Mouse (Mus musculus) forebrain, embryonic 13.5 days (tissue): ENCODE results near the gene Pctp. TPM values are rescaled to one million over a fixed set of nuclear protein-coding genes. Genes with fewer than 3 reads are reported as not detected.
A peak's percentile ranks its signal among the peaks of the same experiment; 100 is the strongest.

ENCODE experiments used
- ATAC-seq: fragments of 200-750 bp; cut with Nextera tagmentation; 2 replicates; pipeline ENCODE4 v1.8.0; 2017
- H3K27ac ChIP-seq: fragments of 300-500 bp; sonication (generic); 2 replicates; pipeline ENCODE4 v1.5.1; 2015; ENCODE audit warnings: inconsistent platforms, mild to moderate bottlenecking, moderate library complexity
- H3K27me3 ChIP-seq: fragments of 300-500 bp; sonication (generic); 2 replicates; pipeline ENCODE4 v1.6.1; 2015; ENCODE audit warnings: mild to moderate bottlenecking, inconsistent platforms
- H3K36me3 ChIP-seq: fragments of 300-500 bp; sonication (generic); 2 replicates; pipeline ENCODE4 v1.6.1; 2015; ENCODE audit warnings: mild to moderate bottlenecking, inconsistent platforms; ENCODE audit not compliant: poor library complexity, severe bottlenecking
- H3K4me1 ChIP-seq: fragments of 300-500 bp; sonication (generic); 2 replicates; pipeline ENCODE4 v1.6.1; 2015; ENCODE audit warnings: inconsistent platforms
- H3K4me2 ChIP-seq: fragments of 300-500 bp; sonication (generic); 2 replicates; pipeline ENCODE4 v1.6.1; 2015; ENCODE audit warnings: inconsistent platforms, mild to moderate bottlenecking, moderate library complexity
- H3K4me3 ChIP-seq: fragments of 300-500 bp; sonication (generic); 2 replicates; pipeline ENCODE4 v1.5.1; 2015; ENCODE audit warnings: mild to moderate bottlenecking, inconsistent platforms
- H3K9ac ChIP-seq: fragments of 300-500 bp; sonication (generic); 2 replicates; pipeline ENCODE4 v1.6.1; 2015; ENCODE audit warnings: mild to moderate bottlenecking, inconsistent platforms
- H3K9me3 ChIP-seq: fragments of 300-500 bp; sonication (generic); replicated peaks from 2 replicates; pipeline ENCODE4 v1.6.1; 2016; ENCODE audit warnings: inconsistent platforms
- WGBS: fragments of 180-500 bp; shearing (Covaris S2); methylation state at CpG from one replicate; pipeline ENCODE4 v1.1.7; 2015; 5-methylcytosine and 5-hydroxymethylcytosine counted together
- polyA plus RNA-seq: library from polyadenylated mRNA; unstranded; fragments of >200 nt; fragmentation: Nextera tagmentation; extraction: Ambion mirVana; gene quantifications from 2 replicates; pipeline ENCODE4 v1.2.1, GENCODE M21; 2015

Pctp gene
- polyA plus RNA-seq, 1 experiment from 2014 or later, result 2.6 TPM

GRCm38 (mm10) chr11:90003386-90003785 is 692 bp upstream of the Pctp start:
- no peak overlapping the region for H3K4me2 ChIP-seq
- no peak for ATAC-seq

DNA sequence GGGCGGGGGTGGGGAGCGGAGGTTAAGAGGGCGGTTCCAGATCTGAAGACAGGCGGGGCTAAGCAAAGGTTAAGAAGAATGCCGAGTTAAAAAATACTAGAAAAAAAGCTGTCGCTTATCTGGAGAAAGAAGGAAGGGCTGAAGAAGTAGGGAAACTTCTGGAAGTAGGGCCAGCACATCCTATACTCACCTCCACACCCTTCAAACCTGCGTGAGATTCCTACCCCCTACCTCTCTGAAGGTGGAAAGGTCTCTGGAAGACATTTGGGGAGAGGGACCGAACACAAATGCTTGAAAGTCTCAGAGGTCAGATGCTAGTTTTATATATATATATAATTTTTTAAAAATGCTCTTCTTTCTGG is 274 bp upstream of the Pctp start:
- Histone ChIP-seq H3K4me3 (peak overlapping the region; percentile 48), H3K9me3 (no peaks in the 10 kb centered on the region), H3K36me3 (no peaks in the 10 kb centered on the region), H3K27me3 (no peaks in the 10 kb centered on the region), H3K27ac (no peak overlapping the region), H3K4me2 (peak overlapping the region; percentile 70), H3K9ac (peak overlapping the region; percentile 60), H3K4me1 (peaks cover 10% of the 10 kb centered on the region)
- ATAC-seq, result peak; percentile 48; the same call in 1 of the 2 replicates
- 12% methylated on average over 8 of the region's 8 CpGs for WGBS

More at GRCm38 (mm10) chr11:90003386-90003785, 692 bp upstream of the Pctp start:
- Histone ChIP-seq H3K4me3 (no peak overlapping the region), H3K36me3 (no peaks in the 10 kb centered on the region), H3K9me3 (no peaks in the 10 kb centered on the region), H3K9ac (no peak overlapping the region), H3K27me3 (no peaks in the 10 kb centered on the region), H3K27ac (no peak overlapping the region), H3K4me1 (peaks cover 10% of the 10 kb centered on the region)
- WGBS, result 85% methylated on average over 4 of the region's 4 CpGs

- no peaks in the 10 kb centered on the region for H3K36me3 ChIP-seq
- H3K9ac ChIP-seq, result no peak overlapping the region
- no peaks in the 10 kb centered on the region for H3K9me3 ChIP-seq
- no peak for ATAC-seq
- H3K4me1 ChIP-seq, result peaks cover 10% of the 10 kb centered on the region
- no peaks in the 10 kb centered on the region for H3K27me3 ChIP-seq
- WGBS, result 90% methylated on average over 10 of the region's 10 CpGs
- peak overlapping the region; percentile 70 for H3K4me2 ChIP-seq
- H3K27ac ChIP-seq, result no peak overlapping the region
- H3K4me3 ChIP-seq, result no peak overlapping the region
Observed at GRCm38 (mm10) chr11:90001396-90002230, 1.1 kb downstream of the Pctp start.

DNA sequence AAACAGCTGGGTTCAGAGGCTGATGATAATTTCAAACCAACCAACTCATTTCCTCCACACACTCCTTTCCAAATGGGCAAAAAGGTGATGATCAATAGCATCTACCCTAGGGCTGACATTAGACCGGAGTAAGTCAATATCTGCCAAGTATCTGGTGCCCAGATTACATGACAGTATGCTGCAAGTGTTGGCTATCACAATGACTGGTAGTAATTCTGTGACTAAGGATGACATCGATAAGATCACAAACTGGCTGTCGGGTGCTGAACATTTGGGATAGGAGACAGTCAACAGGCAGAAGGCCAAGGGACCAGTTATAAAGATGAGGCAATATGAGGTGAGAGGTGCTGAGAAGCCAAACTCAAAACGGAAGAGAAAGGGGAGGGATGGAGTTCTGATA is 2.0 kb downstream of the Pctp start:
- no peaks in the 10 kb centered on the region for H3K27me3 ChIP-seq
- H3K27ac ChIP-seq, result no peak overlapping the region
- ATAC-seq, result no peak
- peaks cover 10% of the 10 kb centered on the region for H3K4me1 ChIP-seq
- no peak overlapping the region for H3K4me2 ChIP-seq
- H3K4me3 ChIP-seq, result no peak overlapping the region
- 93% methylated on average over 4 of the region's 4 CpGs for WGBS
- no peaks in the 10 kb centered on the region for H3K36me3 ChIP-seq
- no peak overlapping the region for H3K9ac ChIP-seq
- no peaks in the 10 kb centered on the region for H3K9me3 ChIP-seq

DNA sequence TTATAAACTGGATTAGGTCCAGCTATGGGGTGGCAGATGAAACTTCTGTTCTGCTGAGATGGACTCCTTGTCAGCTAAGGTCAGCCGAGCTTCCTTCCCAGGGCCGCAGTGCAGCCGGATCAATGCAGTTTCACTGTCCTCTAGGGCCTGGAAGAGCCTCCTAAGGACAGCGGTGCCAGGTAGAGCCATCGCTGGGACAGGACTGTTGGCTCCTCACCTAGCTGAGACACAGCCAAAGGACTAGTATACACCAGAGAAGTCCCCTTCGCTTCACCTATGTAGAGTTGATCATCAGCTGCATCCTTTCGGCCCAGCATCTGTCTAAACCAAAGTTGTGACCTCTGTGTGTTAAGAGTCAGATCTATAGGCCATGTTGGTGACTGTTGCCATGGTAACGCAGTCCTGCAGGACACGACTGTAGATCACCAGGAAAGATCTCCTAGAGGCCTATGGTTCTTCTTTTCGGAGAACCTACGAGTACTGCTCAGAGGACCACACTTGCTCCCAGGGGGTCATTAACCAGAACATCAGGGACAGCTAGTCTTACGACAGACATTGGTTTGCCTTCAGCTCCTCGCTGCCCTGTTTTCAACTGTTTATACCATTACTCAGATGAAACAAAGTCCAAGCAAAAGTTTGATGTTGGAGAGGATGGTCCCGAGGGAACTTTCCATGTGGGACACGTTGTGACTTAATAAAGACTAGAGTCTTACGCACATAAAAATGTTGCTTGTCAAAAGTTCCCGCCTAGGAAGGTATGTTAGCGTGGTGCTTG is 3.5 kb downstream of the Pctp start:
- Histone ChIP-seq H3K27ac (no peak overlapping the region), H3K9me3 (no peaks in the 10 kb centered on the region), H3K9ac (no peak overlapping the region), H3K27me3 (no peaks in the 10 kb centered on the region), H3K4me3 (no peak overlapping the region), H3K4me2 (no peak overlapping the region), H3K4me1 (peaks cover 17% of the 10 kb centered on the region), H3K36me3 (no peaks in the 10 kb centered on the region)
- no peak for ATAC-seq
- 92% methylated on average over 18 of the region's 18 CpGs for WGBS

DNA sequence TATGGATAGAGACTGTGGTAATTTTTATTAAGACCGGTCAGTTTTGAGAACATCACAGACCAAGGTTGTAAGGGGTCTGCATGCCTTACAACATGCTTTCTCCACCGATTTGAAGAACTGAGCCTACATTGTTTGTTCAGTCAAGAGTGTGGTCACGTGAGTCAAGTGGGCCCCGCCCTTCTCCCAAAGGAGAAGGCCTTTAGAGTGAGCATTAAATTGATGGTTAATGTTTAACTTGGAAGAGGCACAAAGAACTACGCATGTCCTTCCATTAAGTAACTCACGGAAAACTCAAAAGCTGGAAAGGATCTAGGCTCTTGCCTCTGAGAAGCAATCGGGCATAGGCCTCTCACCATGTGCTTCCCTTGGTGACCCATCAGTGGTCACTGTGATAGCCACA is 5.8 kb downstream of the Pctp start:
- no peak overlapping the region for H3K4me2 ChIP-seq
- no peaks in the 10 kb centered on the region for H3K36me3 ChIP-seq
- no peaks in the 10 kb centered on the region for H3K9me3 ChIP-seq
- no peaks in the 10 kb centered on the region for H3K27me3 ChIP-seq
- ATAC-seq, result no peak
- peaks cover 7% of the 10 kb centered on the region; the same call in 1 of the 2 replicates for H3K4me1 ChIP-seq
- H3K27ac ChIP-seq, result no peak overlapping the region
- WGBS, result 93% methylated on average over 7 of the region's 7 CpGs
- no peak overlapping the region for H3K4me3 ChIP-seq
- H3K9ac ChIP-seq, result no peak overlapping the region

GRCm38 (mm10) chr11:89996406-89996805 is 6.3 kb downstream of the Pctp start:
- Histone ChIP-seq H3K27ac (no peak overlapping the region), H3K9ac (no peak overlapping the region), H3K27me3 (no peaks in the 10 kb centered on the region), H3K4me1 (peaks cover 7% of the 10 kb centered on the region; the same call in 1 of the 2 replicates), H3K9me3 (no peaks in the 10 kb centered on the region), H3K36me3 (no peaks in the 10 kb centered on the region), H3K4me2 (no peak overlapping the region), H3K4me3 (no peak overlapping the region)
- 85% methylated on average over 4 of the region's 4 CpGs for WGBS
- ATAC-seq, result no peak

- no peaks in the 10 kb centered on the region for H3K27me3 ChIP-seq
- no peaks in the 10 kb centered on the region for H3K36me3 ChIP-seq
- H3K4me1 ChIP-seq, result peaks cover 7% of the 10 kb centered on the region; the same call in 1 of the 2 replicates
- H3K9me3 ChIP-seq, result no peaks in the 10 kb centered on the region
- H3K9ac ChIP-seq, result no peak overlapping the region
- no peak overlapping the region for H3K4me3 ChIP-seq
- no peak overlapping the region for H3K4me2 ChIP-seq
- WGBS, result 88% methylated on average over 5 of the region's 5 CpGs
- ATAC-seq, result no peak
- H3K27ac ChIP-seq, result no peak overlapping the region
Observed at GRCm38 (mm10) chr11:89995596-89995995, 7.1 kb downstream of the Pctp start.

- H3K4me3 ChIP-seq, result no peak overlapping the region
- H3K36me3 ChIP-seq, result no peaks in the 10 kb centered on the region
- WGBS, result 69% methylated on average over 2 of the region's 2 CpGs
- H3K4me2 ChIP-seq, result no peak overlapping the region
- H3K27ac ChIP-seq, result no peak overlapping the region
- H3K27me3 ChIP-seq, result no peaks in the 10 kb centered on the region
- peaks cover 7% of the 10 kb centered on the region; the same call in 1 of the 2 replicates for H3K4me1 ChIP-seq
- H3K9ac ChIP-seq, result no peak overlapping the region
- no peaks in the 10 kb centered on the region for H3K9me3 ChIP-seq
- ATAC-seq, result no peak
Observed at GRCm38 (mm10) chr11:89994706-89995105, 8.0 kb downstream of the Pctp start.

- Histone ChIP-seq H3K36me3 (no peaks in the 10 kb centered on the region), H3K27me3 (no peaks in the 10 kb centered on the region), H3K4me1 (peaks cover 7% of the 10 kb centered on the region; the same call in 1 of the 2 replicates), H3K9me3 (no peaks in the 10 kb centered on the region), H3K4me2 (no peak overlapping the region), H3K4me3 (no peak overlapping the region), H3K9ac (no peak overlapping the region), H3K27ac (no peak overlapping the region)
- no peak for ATAC-seq
Observed at GRCm38 (mm10) chr11:89991661-89992060, 11.0 kb downstream of the Pctp start.

GRCm38 (mm10) chr11:89988936-89989589 is 13.6 kb downstream of the Pctp start:
- Histone ChIP-seq H3K4me1 (no peaks in the 10 kb centered on the region), H3K4me3 (no peak overlapping the region), H3K27ac (no peak overlapping the region), H3K4me2 (no peak overlapping the region), H3K9ac (no peak overlapping the region), H3K9me3 (no peaks in the 10 kb centered on the region), H3K27me3 (no peaks in the 10 kb centered on the region), H3K36me3 (no peaks in the 10 kb centered on the region)
- peak; percentile 78 for ATAC-seq
- WGBS, result 24% methylated on average over 8 of the region's 8 CpGs

DNA sequence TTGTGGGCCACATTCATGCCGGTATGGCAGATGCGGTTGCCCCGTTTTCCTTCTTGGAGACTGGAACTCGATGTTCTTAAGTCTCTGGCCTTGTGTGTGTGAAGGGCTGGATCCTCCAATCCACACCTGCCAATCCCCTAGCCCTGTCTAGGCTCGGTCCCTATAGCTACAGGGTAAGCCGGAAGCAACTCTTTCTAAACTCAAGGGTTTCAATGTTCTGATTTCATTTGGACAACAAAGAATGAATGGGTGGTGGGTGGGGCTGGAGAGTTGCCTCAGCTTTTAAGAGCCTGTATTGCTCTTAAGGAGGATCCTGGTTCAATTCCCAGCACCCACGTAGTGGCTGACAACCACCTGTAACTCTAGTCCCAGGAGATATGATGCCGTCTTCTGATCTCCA is 16.2 kb downstream of the Pctp start:
- Histone ChIP-seq H3K9me3 (no peaks in the 10 kb centered on the region), H3K4me2 (no peak overlapping the region), H3K27me3 (no peaks in the 10 kb centered on the region), H3K36me3 (no peaks in the 10 kb centered on the region), H3K27ac (no peak overlapping the region), H3K9ac (no peak overlapping the region), H3K4me1 (no peaks in the 10 kb centered on the region), H3K4me3 (no peak overlapping the region)
- ATAC-seq, result no peak
- WGBS, result 86% methylated on average over 8 of the region's 8 CpGs
